In genomic region chr12:73039939-73040562, GRCm38 (mm10) we compare ENCODE assay signal across 12 mouse cellular contexts. TPM values are rescaled to one million over a fixed set of nuclear protein-coding genes. Genes with fewer than 3 reads are reported as not detected.
DNase-seq lines count a peak whose midpoint lies in the region; ATAC-seq and TF ChIP-seq lines count a peak whose summit lies in the region.
"Had no signal": no experiment of that assay in that cellular context is flagged by ENCODE, and none has a peak within 500 bp of the region (broad histone marks: within the 10 kb centered on the region; RNA-seq: fewer than 3 reads in every experiment).

No protein-coding gene starts in this region.

- no peaks in the 10 kb centered on the region for H3K9me3 ChIP-seq in heart, embryonic 12.5 days (replicated peaks)
- no peaks in the 10 kb centered on the region for H3K9me3 ChIP-seq in limb, embryonic 10.5 days (replicated peaks)
- H3K9me3 ChIP-seq: G1E; intestine, embryonic 15.5 days had no signal

- H3ac ChIP-seq in C2C12 (ENCODE audit: control insufficient read depth, insufficient read length, low read depth): peak overlapping the region; percentile 64

- no peaks in the 10 kb centered on the region for H3K36me3 ChIP-seq in heart, embryonic 12.5 days
- H3K36me3 ChIP-seq in heart, adult 2 months (ENCODE audit: control insufficient read depth, insufficient read depth, low read length): no peaks in the 10 kb centered on the region
- H3K36me3 ChIP-seq in C2C12 (ENCODE audit: control insufficient read depth, insufficient read depth): peaks cover 38% of the 10 kb centered on the region
- peaks cover 14% of the 10 kb centered on the region; the same call in 1 of the 2 replicates for H3K36me3 ChIP-seq in limb, embryonic 10.5 days
- H3K36me3 ChIP-seq: G1E; intestine, embryonic 15.5 days had no signal

- 0 out of 2 replicates have a peak, but pooled peaks have one; percentile 15 for ATAC-seq in heart, embryonic 12.5 days (ENCODE audit: insufficient number of reproducible peaks, low FRiP score)
- ATAC-seq: intestine, embryonic 15.5 days had no signal

- no peaks in the 10 kb centered on the region for H3K79me2 ChIP-seq in heart, adult 2 months (replicated peaks; ENCODE audit: control insufficient read depth, insufficient read depth, low read length)
- peaks cover 90% of the 10 kb centered on the region for H3K79me2 ChIP-seq in C2C12 (ENCODE audit: control insufficient read depth, insufficient read depth)

- 2% methylated on average over 18 of the region's 18 CpGs for WGBS in heart, embryonic 12.5 days
- 8% methylated on average over 18 of the region's 18 CpGs for WGBS in heart, adult 2 months
- WGBS in limb, embryonic 10.5 days: 2% methylated on average over 18 of the region's 18 CpGs

- no peak for TF ChIP-seq EP300 in heart, adult 2 months (IDR thresholded peaks at IDR 0.05; ENCODE audit: insufficient read depth, low read depth, low read length)

- H3K27ac ChIP-seq in heart, embryonic 12.5 days (ENCODE audit: poor library complexity, severe bottlenecking): no peak overlapping the region
- H3K27ac ChIP-seq in heart, adult 2 months: no peak overlapping the region
- H3K27ac ChIP-seq in limb, embryonic 10.5 days: peak overlapping the region; percentile 75; the same call in 1 of the 2 replicates
- H3K27ac ChIP-seq: intestine, embryonic 15.5 days had no signal

- H3K9ac ChIP-seq in heart, embryonic 12.5 days: no peak overlapping the region
- no peak overlapping the region for H3K9ac ChIP-seq in heart, adult 2 months (ENCODE audit: low read depth, low read length)
- H3K9ac ChIP-seq: intestine, embryonic 15.5 days had no signal

- peaks cover 68% of the 10 kb centered on the region for H3K27me3 ChIP-seq in heart, embryonic 12.5 days (replicated peaks)
- H3K27me3 ChIP-seq in heart, adult 2 months (ENCODE audit: control insufficient read depth, insufficient read depth, low read length): peaks cover 34% of the 10 kb centered on the region
- H3K27me3 ChIP-seq in C2C12 (ENCODE audit: control insufficient read depth, insufficient read depth, insufficient read length): no peaks in the 10 kb centered on the region
- H3K27me3 ChIP-seq in limb, embryonic 10.5 days (ENCODE audit: low read depth, poor library complexity, severe bottlenecking): peaks cover 97% of the 10 kb centered on the region

- peaks cover 20% of the 10 kb centered on the region for H3K4me1 ChIP-seq in heart, embryonic 12.5 days (replicated peaks)
- peaks cover 2% of the 10 kb centered on the region; the same call in 1 of the 2 replicates for H3K4me1 ChIP-seq in heart, adult 2 months (ENCODE audit: control insufficient read depth, insufficient read depth, low read length)
- H3K4me1 ChIP-seq in limb, embryonic 10.5 days: peaks cover 69% of the 10 kb centered on the region

- no peak for TF ChIP-seq POLR2A in heart, adult 2 months (IDR thresholded peaks at IDR 0.05; ENCODE audit: insufficient read depth, low read depth, low read length)

- no peak for DNase-seq in heart, adult 2 months
- peak; percentile 58 for DNase-seq in ZHBTc4 (ENCODE audit: low read depth, low spot score)
- DNase-seq in limb, embryonic 10.5 days (ENCODE audit: low spot score): no peak
- DNase-seq in adrenal gland, postnatal 10 days: no peak
- DNase-seq in lung, adult 18-20 months: no peak
- DNase-seq: adrenal gland, postnatal 25 days; cerebellum, adult 9-11 months; layer of hippocampus, adult 9-11 months had no signal

- TF ChIP-seq CTCF in heart, adult 2 months (IDR thresholded peaks at IDR 0.05): no peak
- TF ChIP-seq CTCF in C2C12 (IDR thresholded peaks at IDR 0.05; ENCODE audit: control insufficient read depth, insufficient read depth, insufficient read length): no peak

- intact Hi-C loops in heart, adult 2 months (cut with DNase I): loop anchor here (5.0 kb wide), 2 partner anchors 93 to 167 kb away; no protein-coding TSS in a partner anchor

- H3K4me2 ChIP-seq in heart, embryonic 12.5 days: peak overlapping the region; percentile 20; the same call in 1 of the 2 replicates
- H3K4me2 ChIP-seq: intestine, embryonic 15.5 days had no signal

- no peak overlapping the region for H3K4me3 ChIP-seq in heart, embryonic 12.5 days
- no peak overlapping the region for H3K4me3 ChIP-seq in heart, adult 2 months
- H3K4me3 ChIP-seq in C2C12 (ENCODE audit: insufficient read depth, poor library complexity, severe bottlenecking): peak overlapping the region; percentile 38
- H3K4me3 ChIP-seq in limb, embryonic 10.5 days: peak overlapping the region; percentile 67
- H3K4me3 ChIP-seq: intestine, embryonic 15.5 days had no signal

- H3K79me3 ChIP-seq in C2C12 (ENCODE audit: low read depth): peaks cover 60% of the 10 kb centered on the region

TF ChIP-seq in C2C12, 6 proteins besides CTCF, POLR2A, EP300 and RAD21:
- TF ChIP-seq FOSL1 (IDR thresholded peaks at IDR 0.05; ENCODE audit: insufficient read depth, low read length, poor library complexity, severe bottlenecking): no peak
- TF ChIP-seq MAX (IDR thresholded peaks at IDR 0.05): no peak
- TF ChIP-seq MYOG (IDR thresholded peaks at IDR 0.05; ENCODE audit: control insufficient read depth, extremely low read depth, insufficient read length): no peak
- no peak for TF ChIP-seq MYOD1 (IDR thresholded peaks at IDR 0.05; ENCODE audit: control insufficient read depth, insufficient read length, low read depth)
- no peak for TF ChIP-seq USF1 (IDR thresholded peaks at IDR 0.05; ENCODE audit: low read depth)
- no peak for TF ChIP-seq CEBPB (IDR thresholded peaks at IDR 0.05; ENCODE audit: low read depth)

RNA-seq across cellular contexts. Expression of gene Six1, which starts 13.6 kb away (rescaled TPM):
- polyA plus RNA-seq in heart, embryonic 12.5 days (2016; fragmentation: Nextera tagmentation; extraction: Ambion mirVana): 0.45 and 0.67 TPM in 2 replicates
- 1 to 10 TPM; 1.2 to 1.4 TPM for total RNA-seq in heart, adult 2 months (2021)
- 0.90 and 0.94 TPM in 2 replicates for polyA plus RNA-seq in heart, adult 2 months (2012; rRNA removed)
- 72.4 TPM for polyA plus RNA-seq in C2C12 (2012; fragmentation: generic; extraction: Trizol)
- polyA plus RNA-seq in limb, embryonic 10.5 days (2016; fragmentation: Nextera tagmentation; extraction: Ambion mirVana): 18.0 and 32.6 TPM in 2 replicates
- 10 to 100 TPM in 1 of 2 experiments, 1 to 10 TPM in 1; 7.1 to 12.8 TPM for total RNA-seq in adrenal gland, postnatal 10 days (2021)

Comparison
In these comparisons a context has a peak if more than half of its experiments do, and no peak if none do; other contexts are left out.
1. H3K4me3 ChIP-seq: peak in C2C12 (single experiment) and limb, embryonic 10.5 days (single experiment); none in heart, embryonic 12.5 days (single experiment) and heart, adult 2 months (single experiment).